Mouse (Mus musculus) limb, embryonic 14.5 days (tissue): ENCODE data around the gene AC109138.7. TPM values are rescaled to one million over a fixed set of nuclear protein-coding genes. Genes with fewer than 3 reads are reported as not detected.

Experiments
- ATAC-seq: fragments of 200-750 bp; cut with Nextera tagmentation; 2 replicates; pipeline ENCODE4 v1.8.0; 2017; ENCODE audit warnings: low read depth, moderate number of reproducible peaks, moderate TSS enrichment; ENCODE audit not compliant: low FRiP score
- DNase-seq: peaks from one replicate; pipeline ENCODE4 v3.0.0-alpha.2; 2015; ENCODE audit warnings: low spot score
- H3K27ac ChIP-seq: fragments of 300-500 bp; sonication (generic); replicated peaks from 2 replicates; pipeline ENCODE4 v1.5.1; 2014; ENCODE audit warnings: low read depth, mild to moderate bottlenecking, low read length, moderate library complexity, mixed read lengths
- H3K27me3 ChIP-seq: fragments of 300-500 bp; sonication (generic); 2 replicates; pipeline ENCODE4 v1.6.1; 2014; ENCODE audit warnings: low read length, mixed read lengths; ENCODE audit not compliant: control insufficient read depth, insufficient read depth
- H3K36me3 ChIP-seq: fragments of 300-500 bp; sonication (generic); 2 replicates; pipeline ENCODE4 v1.6.1; 2014; ENCODE audit warnings: mild to moderate bottlenecking, low read length, moderate library complexity, mixed read lengths; ENCODE audit not compliant: control insufficient read depth, insufficient read depth
- H3K4me1 ChIP-seq: fragments of 300-500 bp; sonication (generic); 2 replicates; pipeline ENCODE4 v1.6.1; 2014; ENCODE audit warnings: antibody characterized with exemption, low read length, mixed read lengths; ENCODE audit not compliant: control insufficient read depth, insufficient read depth
- H3K4me2 ChIP-seq: fragments of 300-500 bp; sonication (generic); replicated peaks from 2 replicates; pipeline ENCODE4 v1.6.1; 2014; ENCODE audit warnings: low read depth, mild to moderate bottlenecking, low read length, moderate library complexity; ENCODE audit not compliant: severe bottlenecking
- H3K4me3 ChIP-seq: fragments of 300-500 bp; sonication (generic); replicated peaks from 2 replicates; pipeline ENCODE4 v1.5.1; 2014; ENCODE audit warnings: low read length
- H3K9ac ChIP-seq: fragments of 300-500 bp; sonication (generic); 2 replicates; pipeline ENCODE4 v1.6.1; 2014; ENCODE audit warnings: mild to moderate bottlenecking, low read depth, low read length, moderate library complexity; ENCODE audit not compliant: severe bottlenecking
- H3K9me3 ChIP-seq: fragments of 300-500 bp; sonication (generic); 2 replicates; pipeline ENCODE4 v1.6.1; 2016; ENCODE audit warnings: low read length; ENCODE audit not compliant: control insufficient read depth
- POLR2A ChIP-seq: fragments of 200-500 bp; IDR thresholded peaks from 2 replicates; pipeline ENCODE4 v1.8.0; 2012; ENCODE audit warnings: inconsistent platforms, mild to moderate bottlenecking, moderate library complexity, borderline replicate concordance; ENCODE audit not compliant: insufficient read depth, insufficient read length; ENCODE audit errors: extremely low read depth
- WGBS: fragments of 180-500 bp; shearing (Covaris S2); extraction: QIAGEN DNeasy Blood & Tissue Kit; methylation state at CpG from one replicate; pipeline ENCODE4 v1.1.7; 2014; 5-methylcytosine and 5-hydroxymethylcytosine counted together
- polyA plus RNA-seq, 2 experiments: library from polyadenylated mRNA; depleted of rRNA in 1 of 2; stranded (reverse) in 1 of 2; unstranded in 1 of 2; fragments of >200 nt; fragmentation: Nextera tagmentation in 1 of 2; extraction: Ambion mirVana in 1 of 2; gene quantifications; 2 replicates each; pipeline versions ENCODE4 v1.2.1 to v1.2.3; 2012 to 2014

The AC109138.7 gene
- polyA plus RNA-seq, 2 experiments = 0.83 TPM; not detected in 1

DNA sequence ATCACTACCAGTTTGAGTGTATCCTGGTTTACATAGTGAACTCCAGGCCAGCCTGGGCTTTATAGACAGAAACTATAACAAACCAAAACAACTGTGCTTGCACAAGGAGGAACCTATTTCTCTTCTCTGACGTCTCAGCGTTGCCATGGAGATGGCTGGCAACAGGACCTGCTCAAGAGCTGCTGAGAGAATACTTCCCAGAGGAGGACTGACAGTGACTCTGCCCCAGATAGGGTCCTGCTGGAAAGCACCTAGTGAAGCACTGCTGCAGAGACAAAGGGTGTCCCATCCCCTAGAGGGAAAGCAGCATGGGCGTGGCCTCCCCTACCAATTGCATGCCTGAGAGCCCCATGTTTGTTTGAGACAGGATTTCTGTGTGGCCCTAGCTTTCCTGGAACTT lies 32.3 kb upstream of the AC109138.7 start:
- H3K27me3 ChIP-seq = no peaks in the 10 kb centered on the region
- no peaks in the 10 kb centered on the region for H3K9me3 ChIP-seq
- H3K4me3 ChIP-seq = no peak overlapping the region
- no peak overlapping the region for H3K27ac ChIP-seq
- no peak overlapping the region for H3K4me2 ChIP-seq
- no peak for ATAC-seq
- H3K36me3 ChIP-seq = no peaks in the 10 kb centered on the region
- WGBS = 33% methylated on average over 3 of the region's 3 CpGs
- no peak for TF ChIP-seq POLR2A
- no peak for DNase-seq
- H3K9ac ChIP-seq = no peak overlapping the region
- H3K4me1 ChIP-seq = peaks cover 7% of the 10 kb centered on the region; the same call in 1 of the 2 replicates

- no peaks in the 10 kb centered on the region for H3K9me3 ChIP-seq
- H3K9ac ChIP-seq = no peak overlapping the region
- WGBS = 95% methylated on average over 2 of the region's 2 CpGs
- TF ChIP-seq POLR2A = no peak
- peaks cover 7% of the 10 kb centered on the region; the same call in 1 of the 2 replicates for H3K4me1 ChIP-seq
- no peak for ATAC-seq
- no peak overlapping the region for H3K4me2 ChIP-seq
- H3K27ac ChIP-seq = no peak overlapping the region
- no peaks in the 10 kb centered on the region for H3K27me3 ChIP-seq
- DNase-seq = no peak
- no peak overlapping the region for H3K4me3 ChIP-seq
- no peaks in the 10 kb centered on the region for H3K36me3 ChIP-seq
Observed at GRCm38 (mm10) chr19:4183689-4184088, 30.5 kb upstream of the AC109138.7 start.

DNA sequence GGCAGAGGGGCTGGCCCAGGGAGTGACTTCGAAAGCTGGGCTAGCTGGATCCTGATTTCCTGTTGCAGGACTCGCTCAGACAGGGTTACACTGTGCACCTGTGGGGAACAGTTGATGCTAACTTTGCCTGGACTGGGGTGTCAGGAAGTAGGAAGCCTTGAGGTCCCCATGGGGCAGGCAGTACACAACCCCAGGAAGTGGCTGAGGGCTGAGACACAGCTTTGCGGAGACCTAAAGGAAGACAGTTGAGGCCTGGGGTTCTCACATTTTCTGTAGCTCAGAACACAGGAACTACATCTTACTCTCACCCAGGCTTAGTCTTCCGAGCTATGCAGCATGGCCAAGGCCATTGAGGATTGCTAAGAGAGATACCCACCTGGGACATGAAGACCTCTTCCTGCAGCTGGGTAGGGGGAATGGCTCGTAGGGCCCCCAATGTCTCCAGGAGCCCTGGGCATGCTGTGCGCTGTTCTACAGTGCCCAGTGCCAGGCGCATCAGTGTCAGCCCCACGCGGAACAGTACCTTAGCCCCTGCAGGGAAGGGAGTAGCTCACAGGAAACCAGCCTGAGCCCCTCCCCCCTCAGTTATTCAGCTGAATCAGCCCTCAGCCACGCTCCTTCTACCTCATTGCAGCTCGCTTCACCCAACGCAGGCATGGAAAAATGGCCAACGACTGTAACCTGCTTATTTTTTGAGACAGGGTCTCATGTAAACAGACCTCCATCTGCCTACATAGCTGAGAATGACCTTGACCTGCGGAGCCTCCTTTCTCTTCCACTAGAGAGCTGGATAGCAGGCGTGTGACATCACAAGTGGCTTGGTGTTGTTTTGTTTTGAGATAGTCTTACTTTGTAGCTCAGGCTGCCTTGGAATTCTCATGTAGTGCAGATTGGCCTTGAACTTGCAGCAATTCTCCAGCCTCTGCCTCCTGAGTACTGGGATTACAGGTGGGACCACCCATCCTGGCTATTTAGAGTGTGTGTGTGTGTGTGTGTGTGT lies 28.9 kb upstream of the AC109138.7 start:
- no peaks in the 10 kb centered on the region for H3K27me3 ChIP-seq
- DNase-seq (no peak), ATAC-seq (no peak)
- no peak for TF ChIP-seq POLR2A
- no peak overlapping the region for H3K9ac ChIP-seq
- H3K4me2 ChIP-seq = no peak overlapping the region
- H3K36me3 ChIP-seq = no peaks in the 10 kb centered on the region
- no peak overlapping the region for H3K4me3 ChIP-seq
- no peaks in the 10 kb centered on the region for H3K9me3 ChIP-seq
- WGBS = 57% methylated on average over 15 of the region's 15 CpGs
- peaks cover 7% of the 10 kb centered on the region; the same call in 1 of the 2 replicates for H3K4me1 ChIP-seq
- no peak overlapping the region for H3K27ac ChIP-seq

DNA sequence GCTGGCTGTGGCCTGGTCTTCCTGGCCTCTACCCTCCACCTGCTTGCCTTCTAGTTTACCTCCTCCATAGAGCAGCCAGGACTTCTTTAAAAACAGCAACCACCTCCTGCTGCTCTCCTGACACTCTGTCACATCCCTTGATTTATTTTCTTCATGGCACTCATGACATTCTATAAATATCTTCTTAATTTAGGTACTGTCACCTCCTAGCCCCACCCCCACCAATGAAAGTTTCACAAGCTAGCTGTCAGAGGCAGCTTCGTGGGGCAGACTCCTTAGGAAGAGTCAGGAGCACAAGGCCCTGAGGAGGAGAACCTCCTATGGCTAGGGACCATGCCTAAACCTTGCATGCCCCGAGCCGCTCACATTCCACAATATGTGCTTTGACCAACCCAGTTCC lies 26.9 kb upstream of the AC109138.7 start:
- no peak for TF ChIP-seq POLR2A
- 54% methylated on average over 3 of the region's 3 CpGs for WGBS
- ATAC-seq = no peak
- no peak overlapping the region for H3K4me3 ChIP-seq
- no peaks in the 10 kb centered on the region for H3K36me3 ChIP-seq
- no peak for DNase-seq
- no peak overlapping the region for H3K9ac ChIP-seq
- H3K27ac ChIP-seq = no peak overlapping the region
- peaks cover 11% of the 10 kb centered on the region for H3K4me1 ChIP-seq
- no peaks in the 10 kb centered on the region for H3K9me3 ChIP-seq
- no peaks in the 10 kb centered on the region for H3K27me3 ChIP-seq
- no peak overlapping the region for H3K4me2 ChIP-seq

DNA sequence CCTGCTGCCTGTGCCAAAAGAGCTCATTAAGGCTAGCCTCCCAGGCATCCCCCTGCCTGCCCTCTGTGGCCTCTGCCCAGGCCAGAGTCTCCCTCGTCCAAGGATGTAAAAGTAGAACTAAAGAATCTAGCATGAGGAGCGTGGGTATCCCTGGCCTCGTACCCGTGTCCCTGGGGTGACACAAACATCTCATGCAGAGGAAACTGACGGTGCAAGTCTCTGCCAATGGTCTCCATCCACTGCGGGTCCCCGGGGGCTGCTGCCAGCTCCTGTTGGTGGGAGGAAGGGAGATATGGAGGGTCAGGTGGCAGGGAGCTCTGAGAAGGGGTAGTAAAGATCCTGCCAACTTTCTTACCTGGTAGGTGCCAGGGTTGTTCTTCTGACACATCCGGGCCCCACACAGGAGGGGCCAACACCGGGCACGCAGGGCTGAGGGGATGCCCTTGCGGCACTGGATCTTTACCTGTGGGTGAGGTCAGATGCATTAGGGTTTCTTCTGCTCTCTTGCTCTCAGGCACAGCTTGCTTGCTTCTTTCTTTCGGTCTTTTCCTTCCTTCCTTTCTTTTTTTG lies 25.0 kb upstream of the AC109138.7 start:
- 85% methylated on average over 12 of the region's 12 CpGs for WGBS

More for the DNA sequence above, 25.0 kb upstream of the AC109138.7 start:
- TF ChIP-seq POLR2A = no peak
- Histone ChIP-seq H3K4me2 (no peak overlapping the region), H3K9ac (no peak overlapping the region), H3K27me3 (no peaks in the 10 kb centered on the region), H3K4me3 (no peak overlapping the region), H3K27ac (no peak overlapping the region), H3K9me3 (no peaks in the 10 kb centered on the region), H3K4me1 (peaks cover 22% of the 10 kb centered on the region), H3K36me3 (peaks cover 13% of the 10 kb centered on the region)
- no peak for ATAC-seq
- DNase-seq = no peak
